In genomic region chr14:76618331-76619037, GRCm38 (mm10) we compare ENCODE assay signal across 12 mouse cellular contexts.
DNase-seq lines count a peak whose midpoint lies in the region; ATAC-seq and TF ChIP-seq lines count a peak whose summit lies in the region.
"Had no signal": no experiment of that assay in that cellular context is flagged by ENCODE, and none has a peak within 500 bp of the region (broad histone marks: within the 10 kb centered on the region; RNA-seq: fewer than 3 reads in every experiment).

No protein-coding gene starts in this region.

- peak overlapping the region; percentile 25; the same call in 1 of the 2 replicates for H3K27ac ChIP-seq in heart, embryonic 16.5 days (ENCODE audit: low read length)
- H3K27ac ChIP-seq in embryonic facial prominence, embryonic 14.5 days (replicated peaks; ENCODE audit: low read depth, low read length): peak overlapping the region; percentile 59
- peak overlapping the region; percentile 66 for H3K27ac ChIP-seq in limb, embryonic 12.5 days
- H3K27ac ChIP-seq: macrophage had no signal

- H3K4me1 ChIP-seq in heart, embryonic 16.5 days (ENCODE audit: control insufficient read depth, insufficient read depth, low read length): peaks cover 27% of the 10 kb centered on the region
- peaks cover 48% of the 10 kb centered on the region for H3K4me1 ChIP-seq in embryonic facial prominence, embryonic 14.5 days (ENCODE audit: control insufficient read depth, insufficient read depth, low read length)
- H3K4me1 ChIP-seq in limb, embryonic 12.5 days (replicated peaks): peaks cover 35% of the 10 kb centered on the region

- H3K27me3 ChIP-seq in heart, embryonic 16.5 days (ENCODE audit: control insufficient read depth, insufficient read depth, low read length): no peaks in the 10 kb centered on the region
- H3K27me3 ChIP-seq in embryonic facial prominence, embryonic 14.5 days (replicated peaks; ENCODE audit: control insufficient read depth, insufficient read depth, low read length): no peaks in the 10 kb centered on the region
- no peaks in the 10 kb centered on the region for H3K27me3 ChIP-seq in limb, embryonic 12.5 days
- H3K27me3 ChIP-seq: CH12.LX had no signal

- H3K4me2 ChIP-seq in heart, embryonic 16.5 days (ENCODE audit: low read depth, low read length): no peak overlapping the region
- no peak overlapping the region for H3K4me2 ChIP-seq in embryonic facial prominence, embryonic 14.5 days (ENCODE audit: low read depth, low read length)
- no peak overlapping the region for H3K4me2 ChIP-seq in limb, embryonic 12.5 days

- no peak for TF ChIP-seq POLR2A in brain, embryonic 14.5 days (IDR thresholded peaks at IDR 0.05; ENCODE audit: borderline replicate concordance, extremely low read depth, insufficient read depth, insufficient read length, poor library complexity, severe bottlenecking)

- no peak for ATAC-seq in heart, embryonic 16.5 days (replicated peaks; ENCODE audit: extremely low read depth, insufficient read depth, low FRiP score)
- ATAC-seq in embryonic facial prominence, embryonic 14.5 days (ENCODE audit: low read depth): no peak
- no peak for ATAC-seq in limb, embryonic 12.5 days (ENCODE audit: insufficient number of reproducible peaks, insufficient read depth, low FRiP score, low TSS enrichment, low read depth)
- ATAC-seq in erythroid progenitor cell, adult 5-6 weeks (replicated peaks; ENCODE audit: low FRiP score, poor library complexity, severe bottlenecking): no peak

- 70% methylated on average over 14 of the region's 14 CpGs for WGBS in heart, embryonic 16.5 days
- 33% methylated on average over 14 of the region's 14 CpGs for WGBS in embryonic facial prominence, embryonic 14.5 days
- WGBS in limb, embryonic 12.5 days: 37% methylated on average over 14 of the region's 14 CpGs

- DNase-seq in heart, postnatal 4 days: no peak
- peak; percentile 61 for DNase-seq in brain, embryonic 14.5 days (ENCODE audit: low read depth)
- peak; percentile 71 for DNase-seq in embryonic facial prominence, embryonic 14.5 days (ENCODE audit: low spot score)
- no peak for DNase-seq in spleen, postnatal 4 days (ENCODE audit: low spot score in 2 of 2)
- DNase-seq: adrenal gland, postnatal 25 days; right cerebral cortex, postnatal 4 days; thymus, postnatal 14 days had no signal

- no peaks in the 10 kb centered on the region for H3K9me3 ChIP-seq in heart, embryonic 16.5 days (replicated peaks; ENCODE audit: control insufficient read depth, low read length)
- no peaks in the 10 kb centered on the region for H3K9me3 ChIP-seq in embryonic facial prominence, embryonic 14.5 days (ENCODE audit: control insufficient read depth, low read length)
- no peaks in the 10 kb centered on the region for H3K9me3 ChIP-seq in limb, embryonic 12.5 days

- no peak overlapping the region for H3K4me3 ChIP-seq in heart, embryonic 16.5 days (ENCODE audit: low read length)
- H3K4me3 ChIP-seq in embryonic facial prominence, embryonic 14.5 days (ENCODE audit: low read depth, low read length): no peak overlapping the region
- no peak overlapping the region for H3K4me3 ChIP-seq in limb, embryonic 12.5 days (replicated peaks)

- no peaks in the 10 kb centered on the region for H3K36me3 ChIP-seq in heart, embryonic 16.5 days (ENCODE audit: control insufficient read depth, insufficient read depth)
- no peaks in the 10 kb centered on the region for H3K36me3 ChIP-seq in embryonic facial prominence, embryonic 14.5 days (ENCODE audit: control insufficient read depth, insufficient read depth, low read length)
- H3K36me3 ChIP-seq in limb, embryonic 12.5 days: no peaks in the 10 kb centered on the region

- TF ChIP-seq CTCF in brain, embryonic 14.5 days (IDR thresholded peaks at IDR 0.05; ENCODE audit: borderline replicate concordance, extremely low read depth, insufficient read depth, insufficient read length): no peak

- no peak overlapping the region for H3K9ac ChIP-seq in heart, embryonic 16.5 days (ENCODE audit: low read length)
- no peak overlapping the region for H3K9ac ChIP-seq in embryonic facial prominence, embryonic 14.5 days (ENCODE audit: low read depth, low read length)
- no peak overlapping the region for H3K9ac ChIP-seq in limb, embryonic 12.5 days (replicated peaks)

Comparison
In these comparisons a context has a peak if more than half of its experiments do, and no peak if none do; other contexts are left out.
1. DNase-seq: peak in brain, embryonic 14.5 days (single experiment) and embryonic facial prominence, embryonic 14.5 days (single experiment); none in heart, postnatal 4 days (single experiment) and spleen, postnatal 4 days (0 of 2).
2. Peak in every context shown above with its lines, with median percentiles within 50 percentile points of each other: H3K27ac ChIP-seq.